Mouse (Mus musculus): ENCODE data around the gene Vps33b. TPM values are rescaled to one million over a fixed set of nuclear protein-coding genes. Genes with fewer than 3 reads are reported as not detected.

The Vps33b gene
- 12.1 and 13.1 TPM in 2 replicates for polyA plus RNA-seq (2015; fragmentation: Nextera tagmentation; extraction: Ambion mirVana)

DNA sequence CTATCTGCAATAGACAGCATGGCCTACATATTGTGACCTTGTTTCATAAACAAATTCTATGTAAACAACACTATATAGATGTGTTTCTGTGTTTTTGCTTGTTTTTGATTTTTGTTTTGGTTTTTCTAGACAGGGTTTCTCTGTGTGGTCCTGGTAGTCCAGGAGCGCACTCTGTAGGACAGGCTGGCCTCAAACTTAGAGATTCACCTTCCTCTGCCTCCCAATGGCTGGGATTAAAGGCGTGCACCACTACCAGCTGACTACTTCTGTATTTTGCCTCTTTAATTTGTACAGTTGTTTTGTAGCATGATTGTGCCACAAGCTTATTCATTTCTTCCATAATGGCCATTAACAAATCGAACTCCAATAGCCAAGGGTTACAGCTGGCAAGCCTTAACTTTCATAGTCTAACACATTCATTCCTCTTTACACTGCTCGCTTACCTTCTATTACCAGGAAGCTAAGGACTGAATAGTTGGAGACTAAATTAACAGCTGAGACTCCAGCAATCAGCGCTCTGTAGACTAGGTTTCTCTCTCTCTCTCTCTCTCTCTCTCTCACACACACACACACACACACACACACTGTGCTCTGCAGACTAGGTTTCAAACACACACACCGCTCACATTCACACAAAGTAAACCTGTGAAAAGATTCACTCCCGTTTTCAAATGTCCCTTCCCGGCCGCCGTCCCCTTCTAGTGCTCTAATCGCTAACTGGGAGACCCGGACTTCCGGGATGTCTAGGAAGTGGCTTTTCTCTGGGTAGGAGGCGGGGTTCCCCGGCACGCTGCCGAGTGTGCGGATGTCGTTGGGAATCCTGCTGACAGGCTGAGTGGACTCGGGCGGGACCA lies at the start of gene Vps33b:
Gene Vps33b, plus strand, starts transcription at position 753 of the 854 bp plus-strand sequence.
- peak within 1 kb of the TSS; percentile 74 for H3K27ac ChIP-seq
- peaks cover 47% of the 10 kb centered on the region for H3K36me3 ChIP-seq

GRCm38 (mm10) chr7:80220237-80220797 lies 49.1 kb upstream of the Vps33b start:
- no peak for ATAC-seq (ENCODE audit: low FRiP score, low read depth)
- no peaks in the 10 kb centered on the region for H3K4me1 ChIP-seq
- H3K9ac ChIP-seq = no peak overlapping the region
- peaks cover 92% of the 10 kb centered on the region for H3K36me3 ChIP-seq
- no peak overlapping the region for H3K4me3 ChIP-seq
- H3K4me2 ChIP-seq (replicated peaks) = no peak overlapping the region
- no peak overlapping the region for H3K27ac ChIP-seq
- H3K27me3 ChIP-seq = no peaks in the 10 kb centered on the region
- 97% methylated on average over 9 of the region's 9 CpGs for WGBS
- H3K9me3 ChIP-seq = no peaks in the 10 kb centered on the region

More for the DNA sequence above, at the start of gene Vps33b:
- Histone ChIP-seq H3K4me1 (peaks cover 20% of the 10 kb centered on the region), H3K9me3 (peaks cover 5% of the 10 kb centered on the region; the same call in 1 of the 2 replicates), H3K4me2 (replicated peaks) (peak within 1 kb of the TSS; percentile 96), H3K4me3 (peak within 1 kb of the TSS; percentile 91), H3K9ac (peak within 1 kb of the TSS; percentile 84), H3K27me3 (no peaks in the 10 kb centered on the region)
- peak; percentile 87 for ATAC-seq (ENCODE audit: low FRiP score, low read depth)
- WGBS = 6% methylated on average over 21 of the region's 21 CpGs

GRCm38 (mm10) chr7:80221179-80221750 lies 48.2 kb upstream of the Vps33b start:
- Histone ChIP-seq H3K36me3 (peaks cover 89% of the 10 kb centered on the region), H3K27ac (no peak overlapping the region), H3K4me1 (no peaks in the 10 kb centered on the region), H3K27me3 (no peaks in the 10 kb centered on the region), H3K9me3 (no peaks in the 10 kb centered on the region), H3K9ac (no peak overlapping the region), H3K4me2 (replicated peaks) (no peak overlapping the region), H3K4me3 (no peak overlapping the region)
- ATAC-seq (ENCODE audit: low FRiP score, low read depth) = no peak
- WGBS = 91% methylated on average over 4 of the region's 4 CpGs

DNA sequence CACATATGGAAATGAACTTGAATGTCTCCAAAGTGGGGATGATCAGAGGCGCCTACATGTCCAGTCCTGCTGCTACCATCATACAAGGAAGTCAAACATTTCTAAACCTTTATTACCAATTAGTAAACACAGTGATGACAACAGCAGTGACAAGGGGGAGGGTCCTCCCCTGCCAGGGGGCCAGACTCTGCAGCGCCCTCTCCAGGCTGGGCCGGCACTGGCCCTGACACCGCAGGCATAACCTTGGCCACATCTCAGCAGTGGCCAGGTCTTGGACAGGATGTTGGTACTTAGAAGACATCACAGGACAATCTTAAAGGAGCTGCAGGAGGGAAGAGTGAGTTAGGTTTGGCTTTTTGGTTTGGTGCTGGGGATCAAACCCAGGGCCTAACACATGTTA lies 42.4 kb upstream of the Vps33b start:
- Histone ChIP-seq H3K9ac (no peak overlapping the region), H3K9me3 (no peaks in the 10 kb centered on the region), H3K4me3 (no peak overlapping the region), H3K4me2 (replicated peaks) (no peak overlapping the region), H3K27me3 (peaks cover 3% of the 10 kb centered on the region; the same call in 1 of the 2 replicates), H3K4me1 (peaks cover 11% of the 10 kb centered on the region), H3K27ac (no peak overlapping the region), H3K36me3 (peaks cover 58% of the 10 kb centered on the region)
- no peak for ATAC-seq (ENCODE audit: low FRiP score, low read depth)
- WGBS = 95% methylated on average over 4 of the region's 4 CpGs

DNA sequence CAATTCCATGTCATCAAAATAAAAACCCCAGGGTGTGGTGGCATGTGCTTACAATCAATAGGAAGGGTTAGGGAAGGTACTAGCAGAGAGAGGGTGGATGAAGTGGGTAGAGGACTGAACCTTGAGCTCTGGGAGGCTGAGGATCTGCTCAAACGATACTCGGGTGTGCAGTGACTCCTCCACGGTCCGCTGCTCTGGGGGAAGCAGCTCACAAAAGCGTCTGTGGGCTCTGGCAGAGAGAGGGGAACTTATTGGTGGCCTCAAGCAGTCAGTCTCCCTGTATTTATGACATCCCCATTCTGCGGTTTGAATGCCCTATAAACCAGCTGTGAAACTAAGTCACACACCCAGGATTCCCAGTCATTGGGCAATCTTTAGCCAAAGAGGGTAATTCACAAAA lies 39.3 kb upstream of the Vps33b start:
- ATAC-seq (ENCODE audit: low FRiP score, low read depth) = no peak
- 58% methylated on average over 6 of the region's 6 CpGs for WGBS
- no peak overlapping the region for H3K27ac ChIP-seq

DNA sequence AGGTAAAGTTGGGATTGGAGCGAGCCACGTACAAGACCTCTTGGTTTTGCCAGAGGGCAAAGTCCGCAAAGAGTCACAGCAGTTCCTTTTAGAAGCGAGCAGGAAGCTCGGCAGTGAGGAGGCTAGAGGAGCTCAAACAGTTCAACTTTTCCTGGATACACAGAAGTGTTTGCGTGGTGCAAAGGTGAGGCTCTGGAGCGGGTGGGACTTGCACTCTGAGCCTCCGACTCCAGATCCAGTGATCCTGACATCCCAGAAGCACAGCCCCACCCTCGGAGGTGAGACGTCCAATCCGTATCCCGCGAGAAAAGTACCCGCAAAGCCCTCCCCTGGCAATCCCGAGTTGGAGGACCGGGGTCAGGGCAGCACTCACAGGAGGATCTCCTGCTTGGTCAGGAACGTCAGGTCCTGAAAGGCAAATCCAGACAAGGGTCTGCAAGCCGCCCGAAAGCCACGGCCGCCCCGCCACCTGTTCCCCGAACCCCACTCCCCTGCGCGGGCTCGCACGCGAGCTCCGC lies 37.4 kb upstream of the Vps33b start:
- Histone ChIP-seq H3K4me2 (replicated peaks) (peak overlapping the region; percentile 91), H3K27ac (no peak overlapping the region; the same call in 1 of the 2 replicates), H3K9me3 (no peaks in the 10 kb centered on the region), H3K4me1 (peaks cover 25% of the 10 kb centered on the region), H3K27me3 (peaks cover 3% of the 10 kb centered on the region; the same call in 1 of the 2 replicates), H3K9ac (peak overlapping the region; percentile 74), H3K4me3 (peak overlapping the region; percentile 69), H3K36me3 (peaks cover 22% of the 10 kb centered on the region)
- peak; percentile 14; the same call in 1 of the 2 replicates for ATAC-seq (ENCODE audit: low FRiP score, low read depth)
- WGBS = 1% methylated on average over 29 of the region's 29 CpGs

More for the DNA sequence above, 39.3 kb upstream of the Vps33b start:
- no peak overlapping the region for H3K4me2 ChIP-seq (replicated peaks)
- H3K36me3 ChIP-seq = peaks cover 32% of the 10 kb centered on the region
- no peak overlapping the region for H3K4me3 ChIP-seq
- no peak overlapping the region for H3K9ac ChIP-seq
- peaks cover 3% of the 10 kb centered on the region; the same call in 1 of the 2 replicates for H3K27me3 ChIP-seq
- H3K4me1 ChIP-seq = peaks cover 21% of the 10 kb centered on the region
- no peaks in the 10 kb centered on the region for H3K9me3 ChIP-seq

- ATAC-seq (ENCODE audit: low FRiP score, low read depth) = peak; percentile 96
- Histone ChIP-seq H3K4me3 (peak within 1 kb of the TSS; percentile 69), H3K9me3 (no peaks in the 10 kb centered on the region), H3K36me3 (peaks cover 18% of the 10 kb centered on the region), H3K27ac (no peak within 1 kb of the TSS; the same call in 1 of the 2 replicates), H3K9ac (peak within 1 kb of the TSS; percentile 74), H3K27me3 (peaks cover 3% of the 10 kb centered on the region; the same call in 1 of the 2 replicates), H3K4me2 (replicated peaks) (peak within 1 kb of the TSS; percentile 91), H3K4me1 (peaks cover 25% of the 10 kb centered on the region)
- under 1% methylated on average over 56 of the region's 56 CpGs for WGBS
These were observed 36.9 kb upstream of the Vps33b start, which contains the start of the genes Cib1 and Gdpgp1 for GRCm38 (mm10) chr7:80232489-80233029. Gene Cib1, minus strand, starts transcription at chr7:80232813. Gene Gdpgp1, plus strand, starts transcription at chr7:80232865.

GRCm38 (mm10) chr7:80233799-80234198 lies 35.6 kb upstream of the Vps33b start:
- peaks cover 3% of the 10 kb centered on the region; the same call in 1 of the 2 replicates for H3K27me3 ChIP-seq
- no peaks in the 10 kb centered on the region for H3K9me3 ChIP-seq
- H3K4me1 ChIP-seq = peaks cover 25% of the 10 kb centered on the region
- peak overlapping the region; percentile 91 for H3K4me2 ChIP-seq (replicated peaks)
- peaks cover 13% of the 10 kb centered on the region for H3K36me3 ChIP-seq
- H3K4me3 ChIP-seq = peak overlapping the region; percentile 69
- H3K9ac ChIP-seq = peak overlapping the region; percentile 31; the same call in 1 of the 2 replicates
- no peak for ATAC-seq (ENCODE audit: low FRiP score, low read depth)
- H3K27ac ChIP-seq = no peak overlapping the region
- 78% methylated on average over 9 of the region's 9 CpGs for WGBS

- 86% methylated on average over 10 of the region's 10 CpGs for WGBS
- Histone ChIP-seq H3K9ac (no peak overlapping the region), H3K27ac (no peak overlapping the region), H3K4me2 (replicated peaks) (no peak overlapping the region), H3K9me3 (no peaks in the 10 kb centered on the region), H3K4me1 (peaks cover 9% of the 10 kb centered on the region), H3K36me3 (peaks cover 36% of the 10 kb centered on the region), H3K27me3 (no peaks in the 10 kb centered on the region), H3K4me3 (no peak overlapping the region)
- ATAC-seq (ENCODE audit: low FRiP score, low read depth) = no peak
These were observed 30.9 kb upstream of the Vps33b start for GRCm38 (mm10) chr7:80238542-80238941.

- H3K27ac ChIP-seq = no peak overlapping the region
- 81% methylated on average over 4 of the region's 4 CpGs for WGBS
- peaks cover 36% of the 10 kb centered on the region for H3K36me3 ChIP-seq
- H3K4me3 ChIP-seq = no peak overlapping the region
- H3K9ac ChIP-seq = no peak overlapping the region
- H3K27me3 ChIP-seq = no peaks in the 10 kb centered on the region
- no peak for ATAC-seq (ENCODE audit: low FRiP score, low read depth)
- no peak overlapping the region for H3K4me2 ChIP-seq (replicated peaks)
- H3K4me1 ChIP-seq = peaks cover 3% of the 10 kb centered on the region; the same call in 1 of the 2 replicates
- H3K9me3 ChIP-seq = no peaks in the 10 kb centered on the region
These were observed 27.8 kb upstream of the Vps33b start for GRCm38 (mm10) chr7:80241661-80242060.

DNA sequence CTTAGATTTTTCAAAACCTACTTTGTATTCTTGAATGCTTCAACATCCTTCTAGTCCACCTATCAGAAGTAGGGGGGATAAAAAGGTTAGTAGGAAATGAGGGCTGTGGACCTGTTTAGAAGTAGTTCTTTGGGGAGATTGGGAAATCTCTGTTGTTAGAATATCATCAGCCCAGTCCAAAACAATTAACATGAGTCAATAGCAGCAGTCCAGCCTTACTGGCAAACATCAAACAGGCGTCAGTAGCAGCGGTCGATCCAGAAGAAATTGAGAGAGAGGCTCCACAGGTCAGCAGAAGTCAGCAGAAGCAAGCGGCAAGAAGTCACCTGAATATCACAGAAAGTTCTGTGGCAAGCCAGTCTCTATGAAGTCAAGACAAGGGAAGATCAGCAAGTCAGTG lies 24.6 kb upstream of the Vps33b start:
- no peak overlapping the region for H3K4me3 ChIP-seq
- H3K4me1 ChIP-seq = peaks cover 3% of the 10 kb centered on the region; the same call in 1 of the 2 replicates
- ATAC-seq (ENCODE audit: low FRiP score, low read depth) = no peak
- H3K9me3 ChIP-seq = no peaks in the 10 kb centered on the region
- 85% methylated on average over 4 of the region's 4 CpGs for WGBS
- H3K4me2 ChIP-seq (replicated peaks) = no peak overlapping the region
- no peak overlapping the region for H3K9ac ChIP-seq
- H3K27me3 ChIP-seq = no peaks in the 10 kb centered on the region
- H3K36me3 ChIP-seq = peaks cover 17% of the 10 kb centered on the region
- no peak overlapping the region for H3K27ac ChIP-seq

All from limb, embryonic 13.5 days (tissue).